Mouse (Mus musculus): ENCODE results near the gene Zfp692.
"Not testable (repeated sequence)": the region's sequence is repeated elsewhere in the genome, so short reads cannot be mapped to it uniquely, and the experiment has no call there.

The Zfp692 gene

DNA sequence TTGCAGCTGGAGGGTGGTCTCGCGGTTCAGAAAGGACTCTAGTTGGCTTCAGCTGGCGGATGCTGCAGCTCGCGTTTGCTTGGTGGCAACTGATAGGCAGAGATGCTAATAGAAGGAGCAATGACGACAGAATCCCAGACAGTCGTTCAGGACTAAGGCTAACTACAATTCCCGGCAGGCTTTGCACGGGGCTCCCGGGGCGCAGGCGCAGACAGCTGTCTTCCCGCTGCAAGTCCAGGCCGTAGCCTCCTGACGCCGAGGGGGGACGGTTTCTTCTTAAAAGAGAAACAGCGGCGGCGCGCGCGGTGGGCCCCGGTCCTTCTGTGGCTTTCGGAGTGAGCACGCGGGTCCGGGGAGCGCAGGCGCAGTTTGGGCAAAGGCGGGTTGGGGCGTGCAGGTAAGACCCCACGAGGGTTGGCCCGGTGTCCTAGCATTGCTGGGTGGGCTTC is at the start of gene Zfp692:
Zfp692 (plus strand) TSS at position 210 of the 449 bp plus-strand sequence.
- DNase-seq (ENCODE audit: low spot score) = peak; percentile 95

DNA sequence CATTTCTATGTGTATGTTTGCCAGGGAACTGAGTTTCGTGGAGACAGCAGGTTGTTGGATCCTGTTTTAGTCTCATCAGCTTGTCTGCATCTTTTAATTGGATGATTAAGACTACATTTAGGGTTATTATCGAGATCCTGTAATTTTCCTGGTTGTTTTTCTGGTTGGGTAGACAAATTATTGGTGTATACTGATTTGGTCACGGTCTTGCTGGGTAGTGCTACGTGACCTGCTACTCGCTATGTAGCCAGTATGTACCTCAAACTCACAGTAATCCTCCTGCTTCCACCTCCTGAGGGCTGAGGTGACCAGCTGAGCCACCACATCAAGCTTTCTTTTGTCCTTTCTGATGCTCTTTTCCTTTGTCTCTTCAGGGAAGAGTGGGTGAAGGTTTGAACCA is 49.1 kb upstream of the Zfp692 start:
- no peak for DNase-seq (ENCODE audit: low spot score)

DNA sequence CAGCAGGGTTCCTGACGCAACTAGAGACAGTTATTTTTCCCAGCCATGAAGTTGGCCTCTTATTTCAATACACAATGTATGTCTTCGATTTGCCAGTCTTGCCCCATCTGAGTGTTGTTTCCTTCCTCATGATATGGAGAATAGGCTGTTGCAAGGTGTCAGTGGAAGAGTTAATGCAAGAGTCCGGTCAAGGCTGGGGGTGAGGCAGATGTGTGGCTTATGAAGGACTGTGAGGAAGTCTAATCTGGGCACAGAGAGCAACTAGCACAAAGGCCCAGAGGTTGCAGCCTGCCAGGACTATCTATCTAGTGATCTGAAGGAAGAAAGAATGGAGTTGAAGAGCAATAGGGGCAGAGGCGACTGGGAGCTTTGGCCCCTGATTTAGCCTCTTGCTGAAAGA is 46.7 kb upstream of the Zfp692 start:
- no peak for DNase-seq (ENCODE audit: low spot score)

DNA sequence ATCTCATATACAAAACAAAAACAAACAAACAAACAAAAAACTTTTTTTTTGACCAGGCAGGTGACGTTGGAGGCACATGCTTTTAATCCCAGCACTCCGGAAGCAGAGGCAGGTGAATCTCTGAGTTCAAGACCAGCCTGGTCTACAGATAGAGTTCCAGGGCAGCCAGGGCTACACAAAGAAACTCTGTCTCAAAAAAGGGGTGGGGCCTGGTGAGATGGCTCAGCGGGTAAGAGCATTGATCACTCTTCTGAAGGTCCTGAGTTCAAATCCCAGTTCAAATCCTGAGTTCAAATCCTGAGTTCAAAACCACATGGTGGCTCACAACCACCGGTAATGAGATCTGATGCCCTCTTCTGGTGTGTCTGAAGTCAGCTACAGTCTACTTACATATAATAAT is 45.0 kb upstream of the Zfp692 start:
- no peak for DNase-seq (ENCODE audit: low spot score)

DNA sequence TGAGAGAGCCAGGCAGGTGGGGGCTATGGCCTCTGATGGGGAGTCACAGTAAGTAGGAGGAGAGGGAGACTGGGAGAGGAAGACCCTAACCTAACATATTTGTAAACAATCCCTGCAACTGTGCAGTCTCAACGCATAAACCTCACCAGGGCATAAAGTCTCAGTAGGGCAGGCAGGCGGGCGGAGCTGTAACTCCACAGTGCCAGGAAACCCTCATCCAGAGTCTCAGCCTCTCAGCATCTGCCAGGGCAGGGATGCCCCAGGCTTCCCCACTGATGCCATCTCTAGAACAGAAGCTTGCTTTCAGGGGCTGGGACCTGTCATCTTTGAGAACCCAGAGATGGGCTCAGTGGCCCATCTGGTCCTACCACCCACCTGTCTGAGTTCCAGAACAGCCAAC is 44.5 kb upstream of the Zfp692 start:
- DNase-seq (ENCODE audit: low spot score) = no peak

DNA sequence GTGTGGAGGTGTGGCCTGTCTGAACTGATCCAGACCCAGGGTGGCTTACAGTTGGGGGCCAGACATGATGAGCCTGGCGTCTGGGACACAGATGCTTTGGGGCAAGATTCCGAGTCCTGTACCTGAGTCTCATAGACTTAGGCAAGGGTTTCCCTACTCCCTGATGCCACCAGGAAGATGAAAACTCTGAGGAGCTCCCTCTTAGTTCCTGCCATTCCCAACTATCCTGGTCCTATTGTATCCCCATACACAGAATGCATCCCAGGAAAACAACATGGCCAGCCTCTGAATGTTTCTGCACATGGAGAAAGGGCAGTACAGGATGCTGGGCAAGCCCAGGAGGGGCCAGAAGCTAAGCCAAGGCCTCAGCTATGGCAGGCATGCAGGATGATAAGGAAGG is 43.4 kb upstream of the Zfp692 start:
- no peak for DNase-seq (ENCODE audit: low spot score)

DNA sequence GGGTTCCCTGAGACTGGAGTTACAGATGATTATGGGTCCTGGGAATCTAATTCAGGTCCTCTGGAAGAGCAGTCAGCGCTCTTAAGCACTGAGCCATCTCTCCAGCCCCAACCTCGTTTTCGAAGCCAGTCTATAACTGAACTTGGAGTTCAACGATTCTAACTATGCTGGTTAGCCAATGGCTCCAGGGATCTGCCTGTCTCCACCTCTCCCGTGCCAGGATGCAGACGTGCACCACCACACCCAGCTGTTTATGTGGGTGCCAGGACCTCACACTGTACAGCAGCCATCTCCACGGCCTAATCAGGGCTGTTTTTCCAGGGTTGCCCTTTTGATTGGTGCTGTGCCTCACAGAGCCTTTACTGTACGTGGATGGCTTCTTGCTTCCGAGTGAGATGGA is 42.3 kb upstream of the Zfp692 start:
- no peak for DNase-seq (ENCODE audit: low spot score)

DNA sequence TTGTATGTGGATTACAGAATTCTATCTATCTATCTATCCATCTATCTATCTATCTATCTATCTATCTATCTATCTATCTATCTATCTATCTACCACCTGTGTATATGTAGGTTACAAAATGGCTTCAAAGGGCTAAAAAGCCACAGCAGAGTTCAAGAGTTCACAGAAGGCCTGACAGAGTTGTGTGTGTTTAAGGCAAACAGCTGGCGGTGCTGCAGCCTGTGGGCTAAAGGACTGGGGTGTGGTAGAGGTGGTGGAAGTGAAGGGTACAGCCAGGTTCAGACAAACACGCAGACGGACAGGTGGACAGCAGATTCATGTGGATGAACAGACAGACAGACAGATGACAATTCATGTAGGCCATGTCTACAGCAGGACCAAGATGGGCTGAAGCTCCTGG is 38.6 kb upstream of the Zfp692 start:
- DNase-seq (ENCODE audit: low spot score) = no peak

DNA sequence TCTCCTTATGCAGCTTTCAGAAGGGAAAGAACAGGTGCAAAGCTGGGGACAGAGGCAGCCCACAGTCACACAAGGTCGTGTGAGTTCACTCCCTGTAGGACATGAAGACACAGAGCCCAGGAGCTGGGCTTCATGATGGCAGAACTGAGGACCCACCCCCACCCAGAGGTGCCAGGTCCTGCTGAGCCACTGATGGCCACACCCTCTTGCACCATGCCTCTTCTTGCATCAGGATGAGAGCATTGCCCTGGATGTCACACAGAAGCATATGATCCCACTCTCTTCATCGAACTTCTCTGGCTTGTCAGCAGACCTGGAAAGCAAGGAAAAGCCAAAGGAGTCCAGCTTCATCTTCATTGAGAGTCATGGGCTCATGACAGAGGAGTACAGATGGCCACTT is 32.3 kb upstream of the Zfp692 start, which contains the start of gene 4930438A08Rik:
4930438A08Rik (plus strand) TSS at position 228 of the 400 bp plus-strand sequence.
- DNase-seq (ENCODE audit: low spot score) = no peak

DNA sequence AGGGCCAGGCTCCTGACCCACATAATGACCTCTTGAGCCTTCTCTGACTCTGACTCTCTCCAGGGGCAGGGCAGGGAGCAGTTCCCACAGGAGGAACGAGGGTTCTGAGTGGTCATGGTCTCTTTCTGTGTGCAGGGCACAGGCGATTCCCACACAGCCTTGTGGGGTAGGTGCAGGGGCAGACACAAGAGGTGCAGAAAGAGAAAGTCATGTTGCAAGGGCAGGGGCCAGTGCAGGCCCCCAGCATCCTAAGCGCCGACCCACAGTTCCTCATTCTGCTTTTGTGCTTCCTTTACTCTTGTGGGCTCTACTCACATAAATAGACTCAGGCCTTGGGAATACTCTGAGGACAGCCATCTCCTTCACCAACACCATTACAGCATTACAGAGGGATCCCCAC is 31.1 kb upstream of the Zfp692 start:
- DNase-seq (ENCODE audit: low spot score) = no peak

DNA sequence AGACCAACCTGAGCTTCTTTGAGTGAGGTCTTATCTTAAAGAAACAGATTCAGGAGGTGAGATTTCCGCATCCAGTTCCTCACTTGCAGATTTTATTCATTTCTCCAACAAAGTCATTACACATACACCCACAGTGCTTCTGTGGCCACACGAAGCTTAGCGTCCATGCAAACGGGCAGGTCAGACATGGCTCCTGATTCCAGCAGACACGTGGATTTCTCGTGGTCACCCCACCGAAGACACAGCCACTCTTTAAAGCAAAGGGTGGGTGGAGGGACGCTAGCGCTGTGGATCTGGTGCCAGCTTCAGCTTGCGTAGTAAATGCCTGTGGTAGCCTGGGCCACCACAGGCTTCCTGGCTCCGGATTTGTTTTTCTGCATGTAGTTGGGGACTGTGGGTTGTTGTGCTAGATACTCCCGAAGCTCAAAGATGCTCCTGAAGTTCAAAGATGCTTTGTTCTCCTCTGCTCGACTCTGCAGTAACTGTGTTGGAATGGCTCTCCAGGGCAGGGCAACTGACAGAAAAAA is 24.8 kb upstream of the Zfp692 start:
- no peak for DNase-seq (ENCODE audit: low spot score)

DNA sequence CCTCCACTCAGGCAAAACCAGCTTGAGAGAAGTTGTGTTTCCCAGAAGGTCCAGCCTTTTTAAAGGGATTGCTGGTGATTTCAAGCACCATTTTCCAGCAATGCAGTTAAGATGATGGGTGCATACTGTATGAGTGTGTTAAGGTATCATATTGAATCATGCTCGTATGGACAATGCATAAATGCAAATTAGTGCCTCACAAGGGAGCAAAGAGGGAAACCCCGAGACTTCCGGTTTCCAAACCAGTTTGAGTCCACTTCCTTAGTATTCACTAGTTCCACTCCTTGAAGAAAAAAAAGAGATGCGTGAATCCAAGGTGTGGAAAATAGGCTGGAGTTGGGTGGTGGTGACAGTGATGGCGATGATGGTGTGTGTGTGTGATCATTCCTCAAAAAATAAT is 24.4 kb upstream of the Zfp692 start:
- DNase-seq (ENCODE audit: low spot score) = no peak

DNA sequence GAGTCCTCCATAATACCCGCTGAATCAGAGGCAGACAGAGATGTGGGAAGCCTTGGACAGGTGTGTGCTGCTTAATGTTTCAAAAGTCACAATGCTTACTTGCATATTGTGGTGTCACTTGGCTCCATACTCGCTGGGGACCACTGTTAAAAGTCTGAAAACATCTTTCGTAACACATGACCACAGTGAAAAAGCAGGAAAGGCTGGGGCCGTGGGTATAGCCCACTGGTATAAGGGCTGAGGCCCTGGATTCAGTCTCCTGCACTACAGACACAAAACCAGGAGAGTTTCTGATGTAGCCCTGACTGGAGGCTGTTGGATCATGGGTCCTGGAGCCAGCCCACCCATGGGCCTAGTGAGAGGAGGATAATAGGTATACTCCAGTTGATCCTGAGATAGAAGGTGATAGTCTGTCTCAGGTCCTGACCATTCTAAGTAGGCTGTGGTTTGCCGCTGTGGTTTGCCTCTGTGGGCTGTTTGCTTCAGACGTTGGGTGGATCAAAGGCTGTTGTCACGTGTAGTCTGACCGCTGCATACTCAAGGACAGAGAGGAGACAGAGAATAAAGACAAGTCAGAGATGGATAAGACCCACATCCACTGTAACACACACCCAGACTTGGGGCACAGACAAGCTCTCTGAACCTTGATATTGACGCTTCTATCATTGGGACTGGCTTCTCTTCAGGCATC is 16.7 kb upstream of the Zfp692 start:
- no peak for DNase-seq (ENCODE audit: low spot score)

DNA sequence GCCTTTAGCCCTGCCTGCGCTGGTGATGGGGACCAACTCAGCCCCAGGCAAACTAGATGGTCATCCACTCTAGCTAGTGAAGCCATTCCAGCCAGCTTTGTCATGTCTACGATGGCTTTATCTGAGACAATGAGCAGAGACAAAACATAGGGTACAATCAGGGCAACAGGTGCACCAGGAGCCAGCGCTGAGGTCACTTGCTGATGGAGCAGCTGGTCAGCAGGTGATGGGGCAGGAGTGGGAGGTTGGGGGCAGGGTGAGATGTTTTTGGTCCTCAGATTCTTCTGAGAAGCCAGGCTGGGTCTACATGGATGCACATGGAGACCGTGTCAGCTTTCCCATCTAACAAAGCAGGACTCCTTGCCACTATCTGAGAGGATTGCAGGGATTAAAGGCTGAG is 16.1 kb upstream of the Zfp692 start:
- DNase-seq (ENCODE audit: low spot score) = no peak

DNA sequence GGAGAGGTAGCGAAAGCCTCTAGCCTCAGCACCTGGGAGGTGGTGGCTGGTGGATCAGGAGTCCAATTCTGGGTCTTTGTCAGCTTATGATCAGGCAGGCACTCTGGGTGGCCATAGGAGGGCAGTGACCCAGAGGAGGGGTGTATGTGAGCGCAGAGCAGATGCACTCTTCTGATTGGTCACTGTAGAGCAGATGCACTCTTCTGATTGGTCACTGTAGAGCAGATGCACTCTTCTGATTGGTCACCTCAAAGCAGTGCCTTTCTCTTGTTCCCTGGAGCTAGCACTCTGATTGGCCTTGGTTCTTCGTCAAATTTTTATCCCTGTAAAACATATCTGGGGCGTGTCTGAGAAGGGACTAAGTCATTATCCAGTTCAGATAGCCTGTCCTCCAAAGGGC is 14.1 kb upstream of the Zfp692 start:
- DNase-seq (ENCODE audit: low spot score) = no peak

DNA sequence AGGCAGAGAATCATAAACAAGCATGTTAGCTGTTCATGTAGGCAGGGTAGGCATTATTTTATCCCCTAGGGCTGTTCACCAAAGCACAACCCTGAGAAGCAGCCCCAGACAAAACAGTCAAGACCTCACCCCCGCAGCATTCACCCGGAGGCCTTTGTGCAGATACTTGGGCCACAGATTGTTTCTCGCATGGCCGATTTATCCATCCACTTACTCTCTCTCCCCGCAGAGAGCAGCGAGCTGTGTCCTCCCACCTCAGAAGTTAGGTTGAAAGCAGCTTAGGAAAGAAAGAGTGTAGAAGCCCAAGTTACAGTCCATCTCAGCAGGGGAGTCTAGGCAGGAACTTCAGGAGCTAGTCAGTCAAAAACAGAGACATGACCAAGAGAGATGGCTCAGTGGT is 9.5 kb upstream of the Zfp692 start:
- DNase-seq (ENCODE audit: low spot score) = no peak

DNA sequence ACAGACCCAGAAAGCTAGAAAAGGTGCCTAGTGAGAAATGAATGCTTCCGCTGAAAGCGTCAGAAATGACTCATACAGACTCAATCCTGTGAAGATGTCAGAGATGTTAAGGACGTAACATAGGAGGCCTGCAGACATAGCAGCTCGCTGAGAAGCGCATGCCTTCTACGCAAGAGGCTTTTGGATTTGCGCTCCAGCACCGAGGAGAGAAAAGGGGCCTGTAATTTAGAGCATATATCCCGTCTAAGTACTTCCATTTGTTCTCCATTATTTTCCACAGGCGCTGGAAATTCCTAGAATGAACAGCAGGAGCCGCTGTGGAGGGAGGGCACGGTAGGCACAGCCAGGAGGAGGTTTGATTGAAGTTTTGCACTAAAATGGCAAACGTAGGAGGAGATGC is 5.8 kb upstream of the Zfp692 start:
- DNase-seq (ENCODE audit: low spot score) = peak; percentile 76

DNA sequence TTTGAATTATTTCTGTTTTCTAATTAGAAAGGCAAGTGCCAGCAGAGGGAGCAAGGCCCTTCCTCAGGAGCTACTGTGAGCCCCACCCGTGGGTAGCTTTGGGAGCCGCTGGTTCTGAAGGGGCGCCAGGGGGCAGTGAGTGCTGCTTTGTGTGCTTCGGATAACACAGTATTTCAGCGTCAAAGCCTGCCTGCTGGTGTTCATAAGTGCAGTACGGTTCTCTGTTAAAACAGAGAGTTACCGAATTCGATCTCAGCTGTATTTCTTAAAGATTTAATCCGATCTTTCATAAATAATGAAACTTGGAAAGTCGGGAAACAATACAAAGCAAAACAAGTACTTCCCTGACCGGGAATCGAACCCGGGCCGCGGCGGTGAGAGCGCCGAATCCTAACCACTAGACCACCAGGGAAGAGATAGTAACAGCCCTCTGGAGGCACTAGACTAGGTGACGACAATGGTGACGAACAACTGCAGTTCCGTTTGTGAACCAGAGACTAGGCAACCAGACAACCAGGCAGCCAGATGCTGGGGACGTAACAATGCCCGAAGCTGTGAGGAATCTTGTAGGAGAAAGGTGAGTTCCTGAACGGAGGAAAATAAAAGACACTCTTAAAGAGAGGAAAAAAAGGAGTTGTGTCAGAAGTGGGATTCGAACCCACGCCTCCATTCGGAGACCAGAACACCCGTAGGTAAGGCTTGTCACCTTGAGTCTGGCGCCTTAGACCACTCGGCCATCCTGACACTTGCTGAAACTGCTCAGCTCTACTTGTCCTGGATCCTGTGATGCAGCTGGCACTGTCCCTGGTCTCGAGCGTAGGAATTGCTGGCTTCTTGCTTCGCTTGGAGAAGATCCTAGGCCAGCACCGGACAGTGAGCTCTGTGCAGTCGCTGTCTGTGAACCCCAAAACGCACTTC is 4.8 kb upstream of the Zfp692 start:
- peak; percentile 95 for DNase-seq (ENCODE audit: low spot score)

DNA sequence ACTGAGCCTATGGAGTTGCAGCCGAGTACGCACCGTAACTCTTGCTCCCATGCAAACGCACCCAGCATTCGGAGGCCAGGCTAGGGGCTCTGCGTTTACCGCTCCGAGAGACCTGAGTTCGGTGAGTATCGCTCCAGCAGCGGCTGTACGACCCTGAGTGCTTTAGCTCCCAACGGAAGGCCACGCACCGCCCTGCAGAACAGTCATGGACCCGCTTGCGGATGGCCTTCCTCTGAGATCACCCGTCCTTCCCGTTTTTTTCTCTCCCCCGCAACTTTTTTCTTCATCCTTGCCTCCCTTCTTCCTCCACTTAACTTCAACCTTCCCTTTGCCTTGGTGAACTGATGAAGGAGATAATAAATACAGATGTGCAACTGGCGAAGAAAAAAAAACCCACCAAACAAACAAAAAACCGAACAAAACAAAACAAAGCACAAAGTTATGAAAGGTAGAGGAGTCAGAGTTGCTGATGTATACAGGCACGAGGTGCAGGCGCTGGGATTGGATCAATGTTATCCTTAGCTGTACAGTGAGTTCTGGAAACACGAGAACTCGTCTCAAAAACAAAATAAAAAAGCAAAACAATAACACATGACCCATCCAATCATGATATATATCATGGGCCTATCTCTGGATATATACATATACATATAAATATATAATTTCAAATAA is 4.0 kb upstream of the Zfp692 start:
- no peak for DNase-seq (ENCODE audit: low spot score)

DNA sequence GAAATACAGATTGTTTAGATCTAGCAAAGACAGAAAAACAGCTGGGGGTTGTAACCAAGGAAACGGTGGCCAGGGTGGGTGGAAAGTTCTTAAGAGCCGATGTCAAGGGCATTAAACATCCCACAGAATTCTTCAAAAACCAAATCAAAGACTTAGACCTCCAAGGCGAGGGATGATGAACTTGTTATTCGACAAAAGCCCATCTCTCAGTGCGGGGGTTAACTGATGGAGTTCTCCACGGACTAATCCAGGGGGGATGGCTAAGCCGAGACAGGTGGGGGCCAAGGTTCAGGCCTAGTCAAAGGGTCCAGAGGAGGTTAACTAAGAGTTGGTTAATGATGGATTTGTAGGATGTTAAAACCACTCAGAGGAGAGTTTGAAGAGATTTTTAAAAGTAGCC is 3.3 kb upstream of the Zfp692 start:
- DNase-seq (ENCODE audit: low spot score) = no peak

DNA sequence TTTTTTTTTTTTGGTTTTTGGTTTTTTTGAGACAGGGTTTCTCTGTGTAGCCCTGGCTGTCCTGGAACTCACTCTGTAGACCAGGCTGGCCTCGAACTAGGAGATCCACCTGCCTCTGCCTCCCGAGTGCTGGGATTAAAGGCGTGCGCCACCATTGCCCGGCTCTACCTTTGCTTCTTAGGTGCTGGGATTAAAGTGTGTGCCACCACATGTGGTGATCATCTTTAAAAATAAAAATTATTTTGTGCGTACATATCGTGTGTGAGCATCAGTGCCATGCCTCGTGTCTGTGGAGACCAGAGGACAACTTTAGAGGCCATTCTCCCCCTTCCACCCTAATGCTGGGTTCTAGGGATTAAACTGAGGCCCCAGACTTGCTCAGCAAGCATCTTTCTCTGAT is 1.6 kb upstream of the Zfp692 start:
- not testable (repeated sequence) for DNase-seq (ENCODE audit: low spot score)

DNA sequence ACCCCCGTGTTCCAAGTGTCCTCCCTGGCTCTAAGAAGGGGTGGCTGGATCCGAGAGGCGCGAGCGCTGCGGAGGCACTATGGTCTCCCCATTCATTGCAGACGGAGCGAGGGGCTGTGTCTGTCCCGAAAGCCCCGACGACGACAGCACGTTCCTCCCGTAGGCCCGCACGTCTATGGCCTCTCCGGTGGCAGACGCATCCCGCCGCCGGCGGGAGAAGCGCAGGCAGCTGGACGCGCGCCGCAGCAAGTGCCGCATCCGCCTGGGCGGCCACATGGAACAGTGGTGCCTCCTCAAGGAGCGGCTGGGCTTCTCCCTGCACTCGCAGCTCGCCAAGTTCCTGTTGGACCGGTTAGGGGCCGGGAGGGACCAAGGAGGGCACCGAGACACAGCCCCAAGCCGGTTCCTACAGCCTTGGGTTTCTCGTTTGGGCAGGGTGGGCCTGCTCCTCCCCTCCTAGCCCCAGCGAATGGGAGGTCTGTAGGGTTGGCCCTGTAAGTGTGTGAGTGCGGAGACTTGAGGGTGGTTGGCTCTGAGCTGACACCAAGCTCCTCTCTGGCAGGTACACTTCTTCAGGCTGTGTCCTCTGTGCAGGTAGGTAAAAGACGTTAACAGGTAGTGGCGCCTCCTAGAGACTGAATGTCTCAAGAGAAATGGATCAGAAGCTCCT is 677 bp downstream of the Zfp692 start:
- DNase-seq (ENCODE audit: low spot score) = peak; percentile 87
